Mouse (Mus musculus) liver, embryonic 14.5 days (tissue): Measurements from ENCODE around the gene Cacna2d2.

Experiments
- CTCF ChIP-seq: IDR thresholded peaks from 2 replicates; pipeline ENCODE4 v1.5.1; 2016; ENCODE audit warnings: antibody characterized with exemption, low read depth, control low read depth
- EP300 ChIP-seq: IDR thresholded peaks from 2 replicates; pipeline ENCODE4 v1.6.1; 2016; ENCODE audit warnings: antibody characterized with exemption, low read depth

DNA sequence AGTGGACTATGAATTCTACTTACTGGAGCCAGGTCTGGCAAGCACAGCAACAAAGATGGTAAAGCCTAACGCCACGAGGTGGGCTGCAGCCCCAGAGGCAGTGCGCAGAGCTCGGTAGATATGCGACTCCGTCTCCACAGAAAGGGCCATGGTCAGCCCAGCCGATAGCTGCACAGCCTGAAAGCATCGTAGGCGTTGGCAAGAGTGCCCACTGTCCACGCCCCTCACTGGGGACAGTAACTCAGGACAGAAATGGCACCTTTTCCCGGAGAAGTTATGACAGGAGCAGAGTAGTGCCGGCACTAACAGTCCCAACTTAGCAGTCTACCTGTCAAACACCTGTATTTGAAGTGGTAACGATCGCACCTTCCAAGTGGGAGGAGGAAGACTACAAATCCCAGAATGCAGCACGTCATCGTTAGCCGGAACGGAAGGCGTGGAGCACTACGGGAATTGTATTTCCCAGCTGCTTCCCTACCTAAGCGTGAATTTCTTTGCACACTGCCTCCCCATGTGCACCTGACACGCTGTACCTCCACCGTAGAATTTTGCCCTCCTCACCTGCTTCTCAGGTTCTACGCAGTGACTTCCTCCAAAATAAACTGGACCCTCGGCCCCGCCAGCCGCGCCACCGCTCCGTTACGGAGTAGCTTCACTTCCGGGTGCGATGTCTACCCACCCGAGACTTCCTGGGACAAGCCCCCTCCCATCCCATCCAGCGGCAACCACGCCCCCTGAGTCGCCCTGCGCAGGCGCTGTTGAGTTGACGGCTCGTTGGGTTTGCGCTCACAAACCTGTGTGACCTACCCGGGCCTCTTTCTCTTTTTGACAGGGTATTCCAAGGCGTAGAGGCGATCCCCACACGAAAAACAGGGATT, 142.3 kb downstream of the Cacna2d2 start, which contains the start of the genes Cyb561d2 and Nprl2:
- TF ChIP-seq CTCF (no peak), EP300 (no peak)
